Mouse (Mus musculus): ENCODE measurements around the gene Spaar. TPM values are rescaled to one million over a fixed set of nuclear protein-coding genes. Genes with fewer than 3 reads are reported as not detected.
A peak's percentile ranks its signal among the peaks of the same experiment; 100 is the strongest.

The Spaar gene
- polyA plus RNA-seq, 1 experiment from 2014 or later = 0.06 TPM

DNA sequence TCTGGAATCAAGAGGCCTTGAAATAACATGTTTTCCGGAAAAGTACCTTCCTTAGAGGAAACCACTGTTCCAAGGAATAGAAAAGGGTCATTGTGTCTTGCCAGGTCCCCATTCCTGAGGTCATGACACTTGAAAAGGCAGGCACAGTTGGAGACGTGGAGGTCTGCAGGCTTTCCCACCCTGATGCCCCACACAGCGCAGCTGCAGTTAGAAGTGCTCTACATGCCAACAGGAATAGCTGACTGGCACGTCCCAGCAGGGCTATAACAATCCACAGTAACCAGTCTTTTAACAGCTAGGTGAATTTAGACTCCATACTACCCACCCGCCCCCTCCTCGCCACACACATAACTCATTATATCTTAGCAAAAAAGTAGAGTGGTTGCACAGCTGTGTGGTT lies 7.3 kb downstream of the Spaar start:
- no peak overlapping the region for H3K9ac ChIP-seq (ENCODE audit: low read length)
- H3K27me3 ChIP-seq (ENCODE audit: control insufficient read depth, insufficient read depth, low read length) = no peaks in the 10 kb centered on the region
- no peaks in the 10 kb centered on the region for H3K9me3 ChIP-seq (replicated peaks; ENCODE audit: control insufficient read depth, low read length)
- no peak overlapping the region for H3K4me3 ChIP-seq (replicated peaks; ENCODE audit: low read length)
- ATAC-seq (ENCODE audit: insufficient read depth, low FRiP score) = no peak
- H3K4me1 ChIP-seq (ENCODE audit: control insufficient read depth, insufficient read depth, low read length) = no peaks in the 10 kb centered on the region
- no peak overlapping the region for H3K4me2 ChIP-seq (ENCODE audit: low read depth, low read length)
- no peak overlapping the region for H3K27ac ChIP-seq (ENCODE audit: low read length)
- H3K36me3 ChIP-seq (ENCODE audit: control insufficient read depth, insufficient read depth, low read length) = no peaks in the 10 kb centered on the region
- WGBS = 81% methylated on average over 6 of the region's 6 CpGs

DNA sequence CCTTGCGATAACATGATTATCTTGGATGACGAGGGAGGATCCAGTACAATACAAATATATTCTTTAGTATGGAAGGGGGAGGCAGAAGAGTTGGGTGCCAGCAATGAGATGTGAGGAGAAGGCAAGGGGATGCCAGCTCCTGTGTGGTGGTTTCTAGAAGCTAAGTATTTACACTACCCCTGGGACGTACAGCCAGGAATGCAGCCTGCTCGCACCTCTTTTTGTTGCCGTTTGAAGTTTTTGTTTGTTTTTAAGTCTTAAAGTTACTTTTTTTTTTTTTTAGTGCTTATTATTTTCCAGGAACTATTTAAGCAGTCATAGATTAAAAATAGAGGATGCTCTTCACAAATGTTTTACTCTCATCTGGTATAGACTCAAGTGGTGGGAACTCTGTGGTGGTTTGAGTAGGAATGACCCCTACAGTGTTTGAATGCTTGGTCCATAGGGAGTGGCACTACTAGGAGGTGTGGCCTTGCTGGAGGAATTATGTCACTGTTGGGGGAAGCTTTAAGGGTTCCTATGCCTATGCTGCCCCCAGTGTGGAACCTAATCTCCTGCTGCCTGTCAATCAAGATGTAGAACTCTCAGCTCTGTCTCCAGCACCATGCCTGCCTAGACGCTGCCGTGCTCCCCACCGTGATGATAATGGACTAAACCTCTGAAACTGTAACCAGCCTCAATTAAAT lies 9.3 kb downstream of the Spaar start:
- Histone ChIP-seq H3K36me3 (ENCODE audit: control insufficient read depth, insufficient read depth, low read length) (no peaks in the 10 kb centered on the region), H3K4me3 (replicated peaks; ENCODE audit: low read length) (no peak overlapping the region), H3K27ac (ENCODE audit: low read length) (no peak overlapping the region), H3K4me2 (ENCODE audit: low read depth, low read length) (no peak overlapping the region), H3K9ac (ENCODE audit: low read length) (no peak overlapping the region), H3K9me3 (replicated peaks; ENCODE audit: control insufficient read depth, low read length) (no peaks in the 10 kb centered on the region), H3K4me1 (ENCODE audit: control insufficient read depth, insufficient read depth, low read length) (no peaks in the 10 kb centered on the region), H3K27me3 (ENCODE audit: control insufficient read depth, insufficient read depth, low read length) (no peaks in the 10 kb centered on the region)
- no peak for ATAC-seq (ENCODE audit: insufficient read depth, low FRiP score)
- WGBS = 58% methylated on average over 8 of the region's 8 CpGs

DNA sequence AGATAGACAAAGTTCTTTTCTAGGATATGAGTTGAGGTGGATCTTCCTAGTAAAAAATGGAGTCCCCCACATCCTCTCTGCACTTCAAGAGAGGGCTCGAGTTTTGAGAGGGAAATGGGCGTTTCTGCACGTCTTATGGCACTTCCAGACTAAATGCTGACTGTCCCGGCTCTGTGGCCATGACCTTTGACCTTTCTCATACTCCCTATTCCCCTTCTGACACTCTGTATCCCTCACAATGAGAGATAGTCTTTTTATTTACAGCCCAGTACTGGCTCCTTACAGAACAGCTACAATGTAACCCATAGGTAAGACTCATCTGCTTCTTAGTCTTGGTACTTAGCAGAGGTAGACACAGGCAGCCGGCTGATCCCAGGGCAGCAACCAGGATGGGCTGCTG lies 11.7 kb downstream of the Spaar start:
- ATAC-seq (ENCODE audit: insufficient read depth, low FRiP score) = no peak; the same call in 1 of the 2 replicates
- no peaks in the 10 kb centered on the region for H3K36me3 ChIP-seq (ENCODE audit: control insufficient read depth, insufficient read depth, low read length)
- no peaks in the 10 kb centered on the region for H3K27me3 ChIP-seq (ENCODE audit: control insufficient read depth, insufficient read depth, low read length)
- H3K9ac ChIP-seq (ENCODE audit: low read length) = no peak overlapping the region
- no peaks in the 10 kb centered on the region for H3K9me3 ChIP-seq (replicated peaks; ENCODE audit: control insufficient read depth, low read length)
- no peak overlapping the region for H3K4me2 ChIP-seq (ENCODE audit: low read depth, low read length)
- H3K27ac ChIP-seq (ENCODE audit: low read length) = no peak overlapping the region
- H3K4me1 ChIP-seq (ENCODE audit: control insufficient read depth, insufficient read depth, low read length) = no peaks in the 10 kb centered on the region
- H3K4me3 ChIP-seq (replicated peaks; ENCODE audit: low read length) = no peak overlapping the region
- 54% methylated on average over 5 of the region's 5 CpGs for WGBS

DNA sequence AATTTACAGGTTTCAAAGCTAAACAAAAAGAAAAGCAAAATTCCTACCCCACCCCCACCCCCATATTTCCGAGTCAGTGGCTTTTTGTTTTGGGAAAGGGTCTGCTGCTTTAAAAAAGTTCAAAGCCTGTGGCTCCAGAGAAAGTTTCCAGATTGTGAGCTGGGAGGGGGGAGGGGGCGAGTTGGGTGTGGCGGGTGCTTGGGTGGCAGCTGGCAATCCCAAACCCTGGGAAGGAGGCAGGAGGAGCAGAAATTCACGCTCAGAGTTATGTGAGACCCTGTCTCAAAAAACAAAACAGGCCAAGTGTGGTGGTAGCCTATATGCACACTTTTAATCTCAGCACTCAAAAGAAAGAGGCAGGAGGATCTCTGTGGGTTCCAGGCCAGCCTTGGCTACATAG lies 12.8 kb downstream of the Spaar start:
- ATAC-seq (ENCODE audit: insufficient read depth, low FRiP score) = no peak
- no peak overlapping the region for H3K4me2 ChIP-seq (ENCODE audit: low read depth, low read length)
- no peaks in the 10 kb centered on the region for H3K36me3 ChIP-seq (ENCODE audit: control insufficient read depth, insufficient read depth, low read length)
- no peaks in the 10 kb centered on the region for H3K9me3 ChIP-seq (replicated peaks; ENCODE audit: control insufficient read depth, low read length)
- no peak overlapping the region for H3K9ac ChIP-seq (ENCODE audit: low read length)
- no peaks in the 10 kb centered on the region for H3K27me3 ChIP-seq (ENCODE audit: control insufficient read depth, insufficient read depth, low read length)
- no peaks in the 10 kb centered on the region for H3K4me1 ChIP-seq (ENCODE audit: control insufficient read depth, insufficient read depth, low read length)
- H3K27ac ChIP-seq (ENCODE audit: low read length) = no peak overlapping the region
- 31% methylated on average over 4 of the region's 4 CpGs for WGBS
- H3K4me3 ChIP-seq (replicated peaks; ENCODE audit: low read length) = no peak overlapping the region

DNA sequence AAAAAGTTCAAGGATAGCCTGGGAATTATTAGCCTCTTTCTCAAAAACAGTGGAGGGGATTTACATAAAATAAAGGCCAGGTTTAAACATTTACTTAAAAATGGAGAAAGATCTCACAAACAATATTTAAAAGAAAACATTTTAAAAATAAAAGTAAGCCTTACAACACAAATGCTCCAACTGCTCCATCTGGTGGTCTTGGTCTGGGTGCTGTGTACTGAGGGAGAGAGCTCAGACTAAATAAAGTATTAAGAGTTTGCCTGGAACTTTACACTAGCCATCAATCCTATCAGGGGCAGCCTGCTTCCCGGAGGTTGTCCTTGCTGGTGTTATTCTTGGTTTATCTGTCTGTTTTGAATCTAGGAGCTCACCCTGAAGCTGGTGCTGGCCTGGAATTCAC lies 13.3 kb downstream of the Spaar start:
- 21% methylated on average over 1 of the region's 1 CpGs for WGBS
- H3K4me3 ChIP-seq (replicated peaks; ENCODE audit: low read length) = no peak overlapping the region
- no peak overlapping the region for H3K27ac ChIP-seq (ENCODE audit: low read length)
- H3K9me3 ChIP-seq (replicated peaks; ENCODE audit: control insufficient read depth, low read length) = no peaks in the 10 kb centered on the region
- H3K4me1 ChIP-seq (ENCODE audit: control insufficient read depth, insufficient read depth, low read length) = no peaks in the 10 kb centered on the region
- H3K36me3 ChIP-seq (ENCODE audit: control insufficient read depth, insufficient read depth, low read length) = no peaks in the 10 kb centered on the region
- H3K27me3 ChIP-seq (ENCODE audit: control insufficient read depth, insufficient read depth, low read length) = no peaks in the 10 kb centered on the region
- ATAC-seq (ENCODE audit: insufficient read depth, low FRiP score) = no peak
- no peak overlapping the region for H3K9ac ChIP-seq (ENCODE audit: low read length)
- no peak overlapping the region for H3K4me2 ChIP-seq (ENCODE audit: low read depth, low read length)

DNA sequence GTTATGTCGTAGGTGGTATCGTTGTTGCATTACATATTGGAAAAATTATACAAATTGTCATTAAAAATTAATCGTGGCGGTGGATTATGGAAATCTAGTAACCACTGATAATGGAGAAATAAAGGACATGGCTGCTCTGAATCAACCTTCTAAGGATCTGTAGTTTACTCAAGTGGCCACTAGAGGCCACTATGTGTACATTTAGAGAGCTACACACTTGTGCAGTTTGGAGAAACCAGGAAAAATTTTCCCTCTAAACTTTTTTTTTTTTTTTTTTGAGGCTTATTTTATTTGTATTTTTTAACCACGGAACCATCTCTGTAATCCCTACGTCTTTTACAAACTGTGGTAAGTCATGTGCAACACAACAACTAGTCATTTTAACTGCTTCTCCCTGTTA lies 15.4 kb downstream of the Spaar start:
- Histone ChIP-seq H3K4me3 (replicated peaks; ENCODE audit: low read length) (no peak overlapping the region), H3K27ac (ENCODE audit: low read length) (no peak overlapping the region), H3K27me3 (ENCODE audit: control insufficient read depth, insufficient read depth, low read length) (no peaks in the 10 kb centered on the region), H3K9ac (ENCODE audit: low read length) (no peak overlapping the region), H3K36me3 (ENCODE audit: control insufficient read depth, insufficient read depth, low read length) (no peaks in the 10 kb centered on the region), H3K9me3 (replicated peaks; ENCODE audit: control insufficient read depth, low read length) (no peaks in the 10 kb centered on the region), H3K4me1 (ENCODE audit: control insufficient read depth, insufficient read depth, low read length) (no peaks in the 10 kb centered on the region), H3K4me2 (ENCODE audit: low read depth, low read length) (no peak overlapping the region)
- WGBS = 21% methylated on average over 6 of the region's 6 CpGs
- no peak; the same call in 1 of the 2 replicates for ATAC-seq (ENCODE audit: insufficient read depth, low FRiP score)

DNA sequence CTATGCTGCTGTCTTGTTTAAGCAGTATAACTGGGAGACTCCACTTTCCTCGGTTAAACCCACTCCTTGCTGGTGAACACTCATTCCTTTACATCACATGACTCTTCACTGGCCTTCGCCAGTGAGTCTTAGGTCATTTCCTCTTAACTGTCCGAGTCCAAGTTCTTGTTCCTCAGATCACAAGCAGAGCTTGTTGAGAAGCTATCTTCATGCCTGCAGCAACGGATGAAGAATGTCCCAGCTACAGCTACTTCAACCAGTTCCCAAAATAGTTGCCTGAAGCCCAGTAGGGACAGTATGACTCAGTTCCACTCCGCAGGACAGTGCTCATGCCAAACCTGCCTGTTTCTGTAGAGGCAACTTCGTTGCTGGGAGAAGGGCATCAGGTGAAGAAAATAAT lies 27.4 kb downstream of the Spaar start:
- Histone ChIP-seq H3K27me3 (ENCODE audit: control insufficient read depth, insufficient read depth, low read length) (no peaks in the 10 kb centered on the region), H3K4me3 (replicated peaks; ENCODE audit: low read length) (no peak overlapping the region), H3K9me3 (replicated peaks; ENCODE audit: control insufficient read depth, low read length) (no peaks in the 10 kb centered on the region), H3K9ac (ENCODE audit: low read length) (no peak overlapping the region), H3K27ac (ENCODE audit: low read length) (no peak overlapping the region), H3K36me3 (ENCODE audit: control insufficient read depth, insufficient read depth, low read length) (no peaks in the 10 kb centered on the region), H3K4me1 (ENCODE audit: control insufficient read depth, insufficient read depth, low read length) (no peaks in the 10 kb centered on the region), H3K4me2 (ENCODE audit: low read depth, low read length) (no peak overlapping the region)
- WGBS = 74% methylated on average over 6 of the region's 6 CpGs
- ATAC-seq (ENCODE audit: insufficient read depth, low FRiP score) = no peak

DNA sequence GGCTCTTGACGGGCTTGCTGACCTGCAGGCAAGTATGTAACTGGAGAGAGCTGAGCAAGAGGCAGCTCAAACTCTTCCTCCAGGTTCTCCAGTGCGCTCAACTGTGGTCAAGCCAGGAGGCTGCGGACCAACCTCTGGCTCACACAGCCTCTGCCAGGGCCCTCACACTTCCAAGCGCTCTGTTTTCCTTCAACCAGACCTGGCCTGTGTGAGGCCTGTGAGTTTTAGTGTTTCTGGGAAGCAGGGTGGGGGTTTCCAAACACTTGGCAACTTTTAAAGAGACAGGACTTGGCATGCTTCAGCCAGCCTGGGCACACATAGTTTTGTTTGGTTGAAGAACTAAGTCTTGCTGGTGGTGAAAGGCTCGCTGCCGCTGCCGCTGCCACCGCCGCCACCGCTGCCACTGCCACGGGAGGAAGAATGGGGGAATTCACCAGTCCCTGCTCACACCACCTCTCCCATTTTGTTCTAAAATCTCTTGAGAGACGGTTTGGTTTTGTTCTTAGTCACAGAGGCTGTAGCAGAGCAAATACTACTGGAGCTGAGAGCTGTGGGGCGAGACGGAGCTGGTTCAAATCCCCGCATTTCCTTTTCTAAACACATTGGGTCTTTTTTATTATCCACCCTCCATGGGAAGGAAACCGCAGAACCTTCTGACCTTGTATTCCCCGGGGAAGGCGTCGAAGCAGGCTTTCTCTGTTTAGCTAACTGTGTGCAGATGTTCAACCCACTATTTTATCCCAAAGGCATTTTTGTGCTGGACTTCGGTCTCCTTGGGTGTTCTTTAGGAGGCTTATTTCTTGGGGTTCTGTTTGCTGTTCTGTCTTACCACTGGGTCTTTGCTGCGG lies 30.0 kb downstream of the Spaar start:
- no peaks in the 10 kb centered on the region for H3K4me1 ChIP-seq (ENCODE audit: control insufficient read depth, insufficient read depth, low read length)
- H3K4me3 ChIP-seq (replicated peaks; ENCODE audit: low read length) = no peak overlapping the region
- no peak for ATAC-seq (ENCODE audit: insufficient read depth, low FRiP score)
- H3K9ac ChIP-seq (ENCODE audit: low read length) = 0 out of 2 replicates have a peak overlapping the region, but pooled peaks have one; percentile 7
- H3K9me3 ChIP-seq (replicated peaks; ENCODE audit: control insufficient read depth, low read length) = no peaks in the 10 kb centered on the region; the same call in 1 of the 2 replicates
- no peaks in the 10 kb centered on the region for H3K36me3 ChIP-seq (ENCODE audit: control insufficient read depth, insufficient read depth, low read length)
- H3K27ac ChIP-seq (ENCODE audit: low read length) = no peak overlapping the region
- no peak overlapping the region for H3K4me2 ChIP-seq (ENCODE audit: low read depth, low read length)
- WGBS = 79% methylated on average over 21 of the region's 21 CpGs
- no peaks in the 10 kb centered on the region for H3K27me3 ChIP-seq (ENCODE audit: control insufficient read depth, insufficient read depth, low read length)

DNA sequence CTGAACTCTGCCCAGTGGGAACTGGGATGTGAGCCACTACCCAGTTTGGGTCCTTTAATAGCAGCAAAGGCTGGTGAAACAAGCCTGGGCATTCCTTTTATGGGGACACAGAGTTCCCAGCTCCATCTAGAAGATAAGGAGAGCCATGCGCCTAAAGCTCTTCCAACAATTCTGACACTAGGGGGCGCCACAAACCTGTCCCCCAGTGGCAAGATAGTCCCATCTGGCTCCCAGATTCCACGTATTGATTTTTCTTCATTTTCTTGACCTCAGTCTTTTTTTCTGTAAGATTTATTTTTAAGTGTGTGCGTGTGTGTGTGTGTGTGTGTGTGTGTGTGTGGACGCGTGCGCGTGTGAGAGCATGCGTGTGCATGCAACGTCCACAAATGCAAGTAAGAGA lies 30.6 kb downstream of the Spaar start:
- no peaks in the 10 kb centered on the region; the same call in 1 of the 2 replicates for H3K9me3 ChIP-seq (replicated peaks; ENCODE audit: control insufficient read depth, low read length)
- 69% methylated on average over 10 of the region's 10 CpGs for WGBS
- H3K4me3 ChIP-seq (replicated peaks; ENCODE audit: low read length) = no peak overlapping the region
- no peaks in the 10 kb centered on the region for H3K27me3 ChIP-seq (ENCODE audit: control insufficient read depth, insufficient read depth, low read length)
- no peak for ATAC-seq (ENCODE audit: insufficient read depth, low FRiP score)
- no peak overlapping the region for H3K27ac ChIP-seq (ENCODE audit: low read length)
- H3K9ac ChIP-seq (ENCODE audit: low read length) = no peak overlapping the region
- H3K36me3 ChIP-seq (ENCODE audit: control insufficient read depth, insufficient read depth, low read length) = no peaks in the 10 kb centered on the region
- no peaks in the 10 kb centered on the region for H3K4me1 ChIP-seq (ENCODE audit: control insufficient read depth, insufficient read depth, low read length)
- H3K4me2 ChIP-seq (ENCODE audit: low read depth, low read length) = no peak overlapping the region

Measured in stomach, embryonic 16.5 days (tissue).